Mouse (Mus musculus) frontal cortex, postnatal 25 days (tissue): Measurements from ENCODE around the gene Otoa.

Experiments
- DNase-seq, 2 experiments: peaks; one replicate each; pipeline ENCODE4 v3.0.0; 2022; ENCODE audit warnings: low spot score in 2 of 2

Otoa gene

DNA sequence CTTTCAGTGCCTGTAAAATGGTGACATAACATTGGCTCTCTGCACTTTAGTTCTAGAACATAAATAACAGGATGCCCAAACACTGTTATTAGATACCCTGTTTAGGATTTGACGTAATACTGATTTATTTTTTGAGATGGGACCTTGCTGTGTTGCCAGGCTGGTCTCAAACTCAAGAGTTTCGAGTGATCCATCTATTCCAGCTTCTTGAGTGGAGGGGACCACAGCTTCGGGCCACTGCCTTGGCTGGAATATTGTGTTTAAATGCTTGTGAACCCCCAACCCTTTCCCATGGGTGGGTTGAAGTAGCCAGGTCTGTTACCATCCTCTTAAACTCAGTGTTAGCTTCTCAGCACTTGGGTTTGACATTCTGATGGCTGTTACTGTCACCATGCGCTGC is at the start of gene Otoa:
Gene Otoa (plus strand): TSS at position 301 of the 400 bp plus-strand sequence.
- no peak for DNase-seq

DNA sequence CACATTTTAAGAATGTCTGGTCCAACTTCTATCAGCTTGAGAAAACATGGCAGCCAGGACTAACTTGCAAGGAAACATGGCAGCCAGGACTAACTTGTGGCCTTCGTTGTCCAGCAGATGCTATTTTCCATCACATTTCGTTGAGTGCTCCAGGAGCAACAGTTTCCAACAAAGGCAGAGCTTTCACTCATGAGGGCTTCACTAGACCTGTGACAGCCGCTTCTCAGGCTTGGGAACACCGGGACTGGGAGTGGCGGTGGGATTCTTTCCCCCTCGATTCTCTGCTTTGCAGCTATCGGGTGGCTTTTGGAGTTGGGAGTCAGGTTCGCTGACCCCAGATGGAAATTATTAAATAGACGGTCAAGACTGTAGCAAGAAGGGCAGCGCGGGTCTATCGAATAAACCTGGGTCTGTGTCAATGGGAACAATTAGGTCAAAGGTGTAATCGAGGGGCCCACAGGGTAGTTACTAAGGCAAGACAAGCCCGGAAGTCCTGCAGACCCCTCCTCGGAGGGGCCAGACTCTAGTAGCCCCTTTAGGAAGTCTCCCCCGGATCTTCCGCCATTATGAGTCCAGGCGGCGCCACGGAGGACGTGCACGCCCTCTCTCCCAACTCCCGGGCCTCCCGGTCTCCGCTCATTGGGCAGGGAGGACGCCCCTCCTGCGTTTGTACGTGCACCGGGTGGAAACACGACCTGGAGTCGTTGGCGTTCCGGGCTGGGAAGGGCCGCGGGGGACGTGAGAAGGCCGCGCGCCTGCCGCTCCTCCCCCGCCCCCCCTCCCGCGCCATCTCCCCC is 47.4 kb upstream of the Otoa start, which contains the start of gene Mettl9:
Gene Mettl9 (plus strand): TSS at position 590 of the 797 bp plus-strand sequence.
- peak; percentile 83 to 85 for DNase-seq

DNA sequence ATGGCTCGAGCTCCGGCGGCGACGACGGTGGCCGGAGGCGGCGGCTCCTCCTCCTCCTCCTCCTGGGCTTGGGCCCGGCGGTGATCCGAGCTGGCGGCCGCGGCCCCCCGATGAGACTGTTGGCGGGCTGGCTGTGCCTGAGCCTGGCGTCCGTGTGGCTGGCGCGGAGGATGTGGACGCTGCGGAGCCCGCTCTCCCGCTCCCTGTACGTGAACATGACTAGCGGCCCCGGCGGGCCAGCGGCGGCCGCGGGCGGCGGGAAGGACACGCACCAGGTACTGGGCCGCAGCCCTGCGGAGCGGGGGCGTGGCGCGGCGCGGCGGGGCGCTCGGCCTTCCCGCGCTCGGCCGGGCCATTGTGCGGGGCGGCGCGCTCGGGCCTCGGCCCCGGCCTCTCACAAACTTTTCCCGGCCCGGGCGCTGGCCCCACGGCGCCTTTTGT is 46.7 kb upstream of the Otoa start:
- DNase-seq = peak; percentile 26 to 45

DNA sequence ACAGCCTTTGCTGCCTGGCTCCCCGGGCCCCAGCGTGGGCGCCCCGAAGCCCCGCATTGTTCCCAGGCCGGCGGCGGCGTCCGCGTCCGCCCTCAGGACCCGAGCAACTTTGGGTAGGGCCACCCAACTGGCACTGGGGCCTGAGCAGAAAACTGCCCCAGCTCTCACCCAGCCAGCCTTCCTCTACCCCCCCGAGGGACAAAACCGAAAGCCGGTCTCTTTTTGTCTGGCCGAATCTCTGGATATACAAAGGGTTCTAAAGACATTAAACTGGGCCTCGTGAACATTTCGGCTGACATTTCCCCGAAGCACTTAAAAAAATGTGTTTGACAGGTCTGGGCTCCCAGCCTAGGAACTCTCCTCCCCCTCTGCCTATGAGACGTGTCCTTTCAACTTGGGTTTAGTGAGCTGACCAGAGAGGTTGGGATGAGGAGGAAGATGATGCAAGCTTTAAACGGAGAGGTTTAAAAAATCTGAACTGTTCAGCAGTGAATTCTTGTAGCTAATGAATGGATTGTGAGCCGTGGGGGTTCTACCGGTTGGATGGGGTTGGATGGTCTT is 46.2 kb upstream of the Otoa start:
- peak; percentile 11 to 19 for DNase-seq

DNA sequence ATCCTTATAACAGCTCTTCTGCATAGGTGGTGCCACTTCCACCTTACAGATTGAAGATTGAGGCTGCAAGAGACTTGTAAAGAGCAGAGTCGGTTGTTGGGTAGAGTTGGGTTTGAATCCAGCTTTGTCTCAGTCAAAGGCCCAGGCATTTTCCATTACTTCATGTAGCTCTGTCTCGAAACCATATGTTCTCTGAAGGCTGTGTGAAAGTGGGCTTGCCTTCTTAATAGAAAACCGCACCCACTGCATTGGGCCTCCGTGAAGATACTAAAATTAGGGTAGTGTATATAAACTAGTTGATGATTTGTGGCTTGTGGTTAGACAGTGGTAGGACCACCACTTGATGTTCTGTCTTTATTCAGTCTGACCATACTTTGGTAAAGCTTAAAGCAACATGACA is 40.9 kb upstream of the Otoa start:
- DNase-seq = no peak

DNA sequence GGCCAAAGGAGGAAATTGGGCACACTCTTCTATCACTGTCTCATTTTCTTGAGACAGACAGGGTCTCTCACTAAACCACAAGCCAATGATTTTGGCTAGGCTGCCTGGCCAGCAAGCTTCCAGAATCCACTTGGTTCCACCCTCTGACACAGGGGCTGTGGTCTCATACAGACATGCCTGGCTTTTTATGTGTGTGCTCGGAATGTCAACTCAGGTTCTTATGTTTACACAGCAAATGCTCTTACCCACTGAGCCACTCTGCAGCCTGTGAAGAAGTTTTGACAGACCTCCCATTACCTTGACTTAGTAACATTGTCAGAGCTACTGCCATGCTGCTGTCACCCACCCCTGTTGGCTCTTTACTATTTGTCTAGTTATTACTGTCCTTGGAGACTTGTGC is 39.5 kb upstream of the Otoa start:
- DNase-seq = no peak

DNA sequence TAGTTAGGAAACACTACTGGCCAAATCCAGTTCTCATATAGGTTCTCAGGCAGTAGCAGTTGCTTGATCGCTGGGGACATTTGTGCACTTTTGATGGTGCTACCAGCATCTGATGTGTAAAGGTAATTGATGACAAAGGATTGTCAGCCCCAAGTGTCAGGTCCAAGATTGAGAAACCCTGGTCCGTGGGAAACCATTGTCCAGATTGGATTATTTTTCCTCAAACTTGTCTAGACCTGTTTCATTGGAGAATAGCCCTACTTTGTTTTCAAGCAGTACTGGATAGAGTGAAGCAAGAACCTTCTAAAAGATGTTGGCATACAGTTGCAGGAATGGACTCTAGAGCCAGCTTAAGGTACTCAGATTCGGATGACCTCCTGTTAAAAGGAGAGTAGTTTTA is 38.4 kb upstream of the Otoa start:
- DNase-seq = no peak

DNA sequence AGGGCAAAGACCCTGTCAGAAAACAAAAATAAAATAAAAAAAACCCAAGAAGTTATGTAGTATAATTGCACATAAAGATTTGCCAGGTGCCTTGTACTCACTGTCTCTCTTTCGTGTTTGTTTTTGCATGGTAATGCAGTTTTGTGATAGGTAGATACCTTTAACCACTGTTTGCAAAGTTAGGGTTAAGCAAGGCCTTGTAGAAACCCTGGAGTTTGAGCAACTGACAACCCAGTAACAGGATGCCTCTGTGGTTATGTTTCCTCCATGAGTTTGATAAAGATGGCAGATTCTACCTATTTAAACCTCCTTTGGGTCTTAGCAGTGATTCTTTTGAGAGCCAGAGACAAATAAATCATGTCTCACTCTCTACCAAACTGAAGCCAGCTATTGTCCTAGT is 37.9 kb upstream of the Otoa start:
- DNase-seq = no peak

DNA sequence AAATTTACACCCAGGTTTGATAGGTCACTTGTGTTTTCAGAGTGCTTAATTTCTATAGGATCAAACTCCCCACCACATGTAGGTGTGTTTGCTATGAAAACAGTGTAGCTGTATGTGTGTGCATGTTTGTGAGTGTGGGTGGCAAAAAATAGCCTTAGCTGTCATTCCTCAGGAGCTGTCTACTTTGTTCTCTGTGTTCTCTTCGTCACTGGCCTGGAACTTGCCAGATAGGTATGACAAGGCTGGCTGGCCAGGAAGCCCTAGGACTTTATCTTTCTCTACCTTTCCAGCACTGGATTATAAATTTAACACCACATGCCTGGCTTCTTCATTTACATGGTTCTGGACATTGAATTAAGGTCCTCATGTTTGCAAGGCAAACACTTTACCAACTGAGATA is 37.2 kb upstream of the Otoa start:
- no peak for DNase-seq

DNA sequence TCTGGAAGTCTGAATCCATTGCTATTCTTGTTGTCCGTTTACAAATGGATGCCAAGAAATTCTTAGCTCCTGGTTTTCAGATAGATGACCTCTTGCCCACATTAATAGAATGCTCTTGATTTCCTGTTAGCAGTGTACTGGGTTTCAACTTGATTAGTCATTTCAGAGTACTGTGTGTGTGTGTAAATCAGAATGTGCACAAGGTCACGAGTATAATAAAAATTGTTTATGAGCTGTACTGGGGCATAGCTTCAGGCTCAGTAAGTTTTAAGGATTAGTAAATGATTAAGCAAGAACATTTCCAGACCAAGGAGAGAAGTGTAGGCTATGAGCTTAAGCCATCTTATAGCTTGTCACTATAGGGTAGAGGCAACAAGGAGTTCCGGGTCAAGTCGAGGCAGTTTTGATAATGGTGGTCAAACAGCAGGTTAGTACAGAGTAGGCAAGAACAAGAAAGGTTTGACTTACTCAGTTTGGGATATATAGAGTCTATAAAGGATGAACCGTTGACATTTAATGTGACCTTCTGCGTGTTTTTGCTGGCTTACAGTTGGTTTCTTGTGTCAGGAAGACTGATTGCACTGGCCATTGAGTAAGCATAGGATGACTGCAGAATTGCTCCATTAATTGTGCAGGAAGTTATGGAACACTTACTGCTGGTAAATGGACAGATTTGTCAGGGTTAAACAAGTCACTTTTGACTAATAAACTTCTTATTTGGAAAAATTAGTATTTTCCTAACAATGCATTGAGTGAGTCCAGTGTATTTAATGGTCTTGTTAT is 35.6 kb upstream of the Otoa start:
- no peak for DNase-seq

DNA sequence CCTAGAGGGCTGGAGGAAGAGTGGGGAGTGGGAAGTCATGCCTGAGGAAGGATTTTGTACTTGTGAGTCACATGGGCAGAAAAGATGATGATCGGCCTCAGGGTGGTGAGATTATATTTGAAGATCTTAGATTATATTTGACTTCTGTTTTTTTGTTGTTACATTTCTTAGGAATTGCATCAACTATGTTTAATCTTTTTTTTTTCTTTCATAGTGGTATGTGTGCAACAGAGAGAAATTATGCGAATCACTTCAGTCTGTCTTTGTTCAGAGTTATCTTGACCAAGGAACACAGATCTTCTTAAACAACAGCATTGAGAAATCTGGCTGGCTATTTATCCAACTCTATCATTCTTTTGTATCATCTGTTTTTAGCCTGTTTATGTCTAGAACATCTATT is 33.8 kb upstream of the Otoa start:
- no peak for DNase-seq

DNA sequence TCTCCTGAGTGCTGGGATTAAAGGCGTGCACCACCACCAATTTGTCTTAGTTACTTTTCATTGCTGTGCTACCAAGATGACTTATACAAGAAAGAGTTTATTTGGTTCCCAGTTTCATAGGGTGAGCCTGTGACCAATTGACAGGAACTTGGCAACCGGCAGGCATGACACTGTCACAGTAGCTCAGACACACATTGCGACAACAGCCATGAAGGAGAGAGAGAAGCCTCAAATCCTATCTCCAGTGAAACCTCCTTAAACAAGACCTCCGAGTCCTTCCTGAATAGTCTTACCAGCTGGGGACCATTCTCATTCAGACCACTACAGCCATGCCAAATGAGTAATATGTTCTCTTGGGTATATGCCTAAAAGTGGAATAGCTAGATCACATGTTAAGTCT is 28.4 kb upstream of the Otoa start:
- no peak for DNase-seq

DNA sequence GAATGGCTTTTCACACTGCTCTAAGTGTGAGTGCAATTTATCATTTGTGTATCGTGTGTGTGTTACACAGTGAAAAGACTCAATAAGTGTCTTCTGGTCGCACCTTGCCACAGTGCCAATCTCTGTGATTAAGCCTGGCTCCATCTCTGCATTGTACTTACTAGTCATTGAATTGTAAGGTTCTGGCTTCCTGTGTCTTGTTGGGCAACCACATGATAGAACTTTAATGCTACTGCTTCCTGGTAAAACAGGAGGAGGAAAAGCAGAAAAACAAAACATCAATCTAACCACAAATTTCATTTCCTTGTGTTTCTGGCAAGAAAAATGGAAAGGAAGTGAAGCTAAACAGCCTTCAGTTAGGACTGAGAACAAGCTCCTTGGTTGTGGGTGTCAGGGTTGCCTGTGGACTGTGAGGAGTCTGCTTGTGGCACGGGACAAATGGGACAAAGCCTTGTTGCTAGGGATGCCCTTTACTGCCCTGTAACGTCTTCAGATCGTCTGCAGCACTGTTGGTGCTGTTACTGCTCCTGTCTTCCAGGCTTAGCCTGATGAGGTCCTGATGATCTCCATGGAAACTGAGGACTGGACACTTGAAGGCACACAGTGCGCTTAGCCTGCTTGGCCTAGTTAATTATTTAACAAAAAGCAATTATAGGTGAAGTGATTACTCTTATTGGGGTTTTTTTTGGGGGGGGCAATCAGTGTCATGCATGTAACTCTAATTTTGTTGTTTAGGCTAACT is 21.8 kb upstream of the Otoa start:
- no peak for DNase-seq

DNA sequence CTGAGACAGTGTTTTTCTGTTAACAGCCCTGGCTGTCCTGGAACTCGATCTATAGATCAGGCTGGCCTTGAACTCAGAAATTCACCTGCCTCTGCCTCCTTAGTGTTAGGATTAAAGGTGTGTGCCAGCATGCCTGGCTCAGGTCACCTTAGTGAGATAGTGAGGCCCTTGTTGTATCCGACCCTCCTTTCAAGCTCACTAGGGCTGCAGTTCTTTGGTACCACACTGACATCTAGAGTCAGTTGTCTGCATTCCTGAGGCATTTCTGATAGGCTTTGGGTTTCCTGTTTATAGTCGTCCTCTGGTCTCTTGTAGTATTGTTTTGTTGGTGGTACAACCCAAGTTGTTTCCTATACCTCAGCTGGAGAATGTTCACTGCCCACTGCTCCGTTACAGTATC is 17.1 kb upstream of the Otoa start:
- DNase-seq = peak in 1 of 2 experiments; percentile 21

DNA sequence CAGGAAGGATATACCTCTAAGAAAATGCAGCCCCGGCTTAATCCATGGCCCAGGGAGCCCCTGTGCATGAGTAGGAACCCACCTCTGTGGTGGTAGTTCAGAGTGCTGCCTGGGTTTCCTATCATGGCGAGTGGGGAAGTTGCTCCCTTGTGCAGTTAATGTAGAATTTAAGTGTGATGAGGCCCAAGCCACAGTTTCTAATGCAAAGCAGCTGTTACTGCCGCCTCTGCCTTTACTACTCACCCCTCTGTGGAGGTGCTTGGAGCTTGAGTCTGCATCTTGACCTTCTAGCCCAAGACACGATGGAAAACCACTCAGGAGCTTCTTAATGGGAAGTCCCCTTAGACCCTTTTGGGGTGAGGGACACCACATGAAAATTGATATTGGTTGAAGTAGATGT is 10.2 kb upstream of the Otoa start:
- no peak for DNase-seq

DNA sequence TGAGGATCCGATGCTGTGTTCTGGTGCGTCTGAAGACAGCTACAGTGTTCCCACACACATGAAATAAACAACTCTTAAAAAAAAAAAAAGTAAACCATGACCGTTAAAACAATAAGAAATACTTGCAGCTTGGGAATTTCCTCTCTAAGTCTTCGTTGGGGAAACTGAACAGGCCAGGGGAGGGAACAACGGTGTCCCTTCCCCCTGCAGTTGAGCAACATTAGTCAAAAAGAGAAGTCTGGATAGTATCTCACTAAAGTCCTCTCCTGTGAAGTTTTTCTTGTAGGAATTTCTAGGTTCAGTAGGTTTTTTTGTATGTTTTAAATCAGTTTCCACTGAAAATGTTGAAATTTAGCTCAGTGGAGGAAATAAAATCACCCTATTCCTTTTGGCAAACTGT is 8.9 kb upstream of the Otoa start:
- DNase-seq = no peak

DNA sequence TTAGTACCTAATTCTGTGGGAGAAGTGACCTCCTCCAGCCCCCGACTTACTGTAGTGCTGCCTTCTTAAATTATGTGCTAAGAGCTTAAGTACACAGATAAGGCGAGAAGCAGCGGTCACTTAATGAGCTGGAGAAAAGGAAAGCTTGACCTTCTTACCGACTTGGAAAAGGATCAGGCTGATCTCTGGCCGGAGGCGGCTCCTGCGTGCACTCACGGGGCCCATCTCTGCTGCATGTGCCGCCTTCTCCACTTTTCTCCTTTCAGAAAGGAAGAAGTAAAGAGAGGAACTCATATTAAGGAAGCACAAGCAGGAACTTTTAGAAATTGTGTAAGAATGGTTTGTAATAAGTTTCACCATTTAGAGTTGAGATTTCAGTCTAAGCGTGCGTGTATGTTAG is 7.2 kb upstream of the Otoa start, which contains the start of gene Igsf6:
Gene Igsf6 (minus strand): TSS at position 292 of the 400 bp plus-strand sequence.
- DNase-seq = no peak

DNA sequence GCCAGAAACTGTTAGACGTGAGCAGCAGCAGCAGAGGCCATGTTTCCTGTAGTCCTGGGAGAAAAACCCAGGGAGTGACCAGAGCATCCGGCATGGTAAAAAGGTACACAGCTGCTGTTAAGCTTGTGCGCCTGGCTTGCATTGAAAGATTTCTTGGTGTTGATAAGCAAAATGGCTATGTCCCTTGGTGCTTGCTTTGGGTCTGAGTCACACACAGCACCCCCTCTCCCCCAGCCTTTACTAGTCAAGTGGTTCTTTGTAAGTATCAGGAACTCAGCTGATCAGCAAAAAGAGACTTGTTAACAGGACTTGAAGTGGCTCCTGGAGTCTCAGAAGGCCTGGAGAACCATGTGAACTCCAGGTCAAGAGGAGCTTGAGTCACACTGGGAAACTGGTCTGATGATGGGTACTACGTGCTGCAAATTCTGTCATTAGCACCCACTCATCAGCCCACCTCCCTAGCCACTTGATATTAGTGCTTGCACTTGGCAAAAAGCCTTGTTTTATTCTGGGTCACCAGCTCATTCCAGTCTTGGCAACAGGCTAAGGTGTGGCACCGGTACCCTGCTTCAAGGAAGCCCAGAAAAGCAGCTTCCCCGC is 6.5 kb upstream of the Otoa start:
- DNase-seq = no peak

DNA sequence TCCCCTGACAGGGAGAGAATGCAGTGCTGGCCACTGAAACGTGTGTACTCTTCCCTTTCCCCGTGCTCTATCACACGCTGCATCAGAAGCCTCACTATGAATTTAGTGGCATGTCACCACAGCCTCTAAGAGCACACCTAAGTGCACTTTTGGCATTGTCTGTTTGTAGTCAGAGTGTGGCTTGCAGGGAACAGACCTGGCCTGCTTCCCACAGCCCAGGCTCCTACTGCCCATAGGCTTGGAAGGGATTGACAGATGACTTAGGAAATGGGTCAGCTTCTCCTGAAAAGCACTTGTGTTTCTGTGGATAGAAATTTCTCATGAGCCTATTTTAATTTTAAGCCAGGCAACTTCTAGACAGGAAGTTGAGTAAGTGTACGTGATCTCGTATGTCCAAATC is 6.0 kb upstream of the Otoa start:
- DNase-seq = no peak

DNA sequence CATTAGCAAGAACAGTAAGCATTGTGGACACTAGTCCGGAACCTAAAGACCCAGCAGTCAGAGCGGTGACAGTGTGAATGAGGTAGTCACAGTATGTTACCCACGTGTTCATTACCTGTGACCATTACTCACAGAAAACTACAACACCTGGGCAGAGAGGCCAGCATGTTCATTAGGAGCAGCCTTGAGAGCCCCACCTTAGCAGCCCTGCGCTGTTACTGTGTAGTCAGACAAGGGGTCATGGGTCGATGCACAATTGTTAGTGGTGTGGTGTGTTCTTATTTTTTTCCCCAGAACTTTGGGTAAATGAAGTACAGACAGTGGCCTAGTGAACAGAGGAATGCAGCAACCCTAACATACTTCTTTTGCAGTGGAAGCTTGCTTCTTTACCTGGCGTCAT is 4.1 kb upstream of the Otoa start:
- no peak for DNase-seq

DNA sequence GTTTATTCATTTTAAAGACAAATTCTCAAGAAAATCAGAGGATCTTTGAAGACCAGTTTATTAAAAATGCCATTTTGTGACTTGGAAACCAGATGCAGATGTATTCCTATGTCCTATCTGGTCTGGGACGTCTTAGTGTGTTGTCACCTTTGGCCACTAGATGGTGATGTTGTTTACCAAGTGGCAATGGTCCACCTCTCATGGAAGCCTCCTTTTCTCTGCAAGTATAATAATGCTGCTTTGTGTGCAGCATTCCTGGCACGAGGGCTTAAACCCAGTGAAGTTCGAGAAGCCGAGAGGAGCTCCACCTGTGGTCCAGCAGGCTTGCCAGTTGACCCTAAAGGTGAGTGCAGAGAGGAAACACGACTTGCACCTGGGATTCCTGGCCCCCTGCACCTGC is 3.6 kb upstream of the Otoa start:
- DNase-seq = peak; percentile 36 to 49

DNA sequence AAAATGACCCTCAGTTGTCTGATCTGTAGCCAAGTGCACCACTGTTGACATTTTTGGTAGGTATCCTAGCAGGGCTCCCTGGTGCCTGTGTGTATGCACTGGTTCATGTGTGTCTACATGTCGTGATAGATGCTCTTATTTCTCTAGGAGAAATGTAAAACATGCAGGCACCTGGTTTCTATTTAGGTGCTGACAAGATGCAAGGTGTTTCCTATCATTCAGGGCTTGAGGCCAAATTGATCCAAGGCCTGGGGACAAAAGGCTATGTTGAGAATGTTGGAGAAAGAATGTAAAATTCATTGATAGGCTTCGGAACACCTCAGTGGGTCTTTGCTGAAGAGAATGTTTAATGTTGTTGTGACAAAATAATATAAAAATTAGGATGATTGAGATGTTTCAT is 366 bp downstream of the Otoa start:
- no peak for DNase-seq
